Mouse (Mus musculus) liver, embryonic 16.5 days (tissue): Measurements from ENCODE around the gene Thpo. TPM values are rescaled to one million over a fixed set of nuclear protein-coding genes. Genes with fewer than 3 reads are reported as not detected.

Source experiments
- polyA plus RNA-seq: library from polyadenylated mRNA; unstranded; fragments of >200 nt; fragmentation: Nextera tagmentation; extraction: Ambion mirVana; gene quantifications from 2 replicates; pipeline ENCODE4 v1.2.1, GENCODE M21; 2015

Thpo gene
- polyA plus RNA-seq, 1 experiment from 2014 or later, result 6.1 TPM

Other genes starting within 250 kb of the Thpo start
- gene Eif2b5, start 235.7 kb downstream of the Thpo start, polyA plus RNA-seq, result 41.0 and 44.0 TPM in 2 replicates
- gene Dvl3, start 217.5 kb downstream of the Thpo start, polyA plus RNA-seq, result 3.7 and 5.3 TPM in 2 replicates
- 388 and 409 TPM in 2 replicates for gene Ap2m1, start 199.0 kb downstream of the Thpo start, polyA plus RNA-seq
- 24.6 and 25.8 TPM in 2 replicates for gene Abcf3, start 185.9 kb downstream of the Thpo start, polyA plus RNA-seq
- gene Vwa5b2, start 145.0 kb downstream of the Thpo start, polyA plus RNA-seq, result 0.83 and 0.91 TPM in 2 replicates
- 13.0 and 15.0 TPM in 2 replicates for gene Eef1akmt4, start 122.9 kb downstream of the Thpo start, polyA plus RNA-seq
- gene Gm49333, start 122.9 kb downstream of the Thpo start, polyA plus RNA-seq, result not detected in 2 replicates
- 17.7 and 18.5 TPM in 2 replicates for gene Alg3, start 122.8 kb downstream of the Thpo start, polyA plus RNA-seq
- 0.15 and 0.18 TPM in 2 replicates for gene Camk2n2, start 113.2 kb downstream of the Thpo start, polyA plus RNA-seq
- 0.09 and 0.15 TPM in 2 replicates for gene Ece2, start 104.7 kb downstream of the Thpo start, polyA plus RNA-seq
- 159 and 170 TPM in 2 replicates for gene Psmd2, start 82.9 kb downstream of the Thpo start, polyA plus RNA-seq
- 80.9 and 89.4 TPM in 2 replicates for gene Eif4g1, start 66.2 kb downstream of the Thpo start, polyA plus RNA-seq
- 1.4 and 2.3 TPM in 2 replicates for gene Fam131a, start 41.3 kb downstream of the Thpo start, polyA plus RNA-seq
- 27.7 and 31.6 TPM in 2 replicates for gene Polr2h, start 16.8 kb downstream of the Thpo start, polyA plus RNA-seq
- 9.7 and 11.5 TPM in 2 replicates for gene Clcn2, start 16.8 kb downstream of the Thpo start, polyA plus RNA-seq
- gene Chrd, start 1.4 kb downstream of the Thpo start, polyA plus RNA-seq, result 0.32 and 0.39 TPM in 2 replicates